Mouse (Mus musculus) macrophage (primary cell): ENCODE data around the gene Plac1. TPM values are rescaled to one million over a fixed set of nuclear protein-coding genes. Genes with fewer than 3 reads are reported as not detected.

ENCODE experiments used
- H3K27ac ChIP-seq: fragments of 350-480 bp; formaldehyde crosslinking; 2 replicates; pipeline ENCODE4 v1.9.0; 2021
- H3K36me3 ChIP-seq: fragments of 350-480 bp; formaldehyde crosslinking; 2 replicates; pipeline ENCODE4 v1.9.0; 2021; ENCODE audit errors: inconsistent target
- H3K4me3 ChIP-seq: fragments of 350-480 bp; formaldehyde crosslinking; 2 replicates; pipeline ENCODE4 v1.9.0; 2021; ENCODE audit errors: inconsistent target
- H3K79me2 ChIP-seq: fragments of 350-480 bp; formaldehyde crosslinking; 2 replicates; pipeline ENCODE4 v1.9.0; 2021; ENCODE audit errors: inconsistent target
- WGBS: methylation state at CpG from one replicate; pipeline ENCODE4 v1.1.7; 2026; ENCODE audit warnings: inconsistent platforms; ENCODE audit not compliant: missing documents; 5-methylcytosine and 5-hydroxymethylcytosine counted together
- polyA plus RNA-seq: library from polyadenylated mRNA; stranded (reverse); fragments of 250-400 nt; gene quantifications from 3 replicates; pipeline ENCODE4 v1.2.4, GENCODE M21; 2018; ENCODE audit warnings: inconsistent platforms

Plac1 gene
- polyA plus RNA-seq, 1 experiment from 2014 or later, result not detected

DNA sequence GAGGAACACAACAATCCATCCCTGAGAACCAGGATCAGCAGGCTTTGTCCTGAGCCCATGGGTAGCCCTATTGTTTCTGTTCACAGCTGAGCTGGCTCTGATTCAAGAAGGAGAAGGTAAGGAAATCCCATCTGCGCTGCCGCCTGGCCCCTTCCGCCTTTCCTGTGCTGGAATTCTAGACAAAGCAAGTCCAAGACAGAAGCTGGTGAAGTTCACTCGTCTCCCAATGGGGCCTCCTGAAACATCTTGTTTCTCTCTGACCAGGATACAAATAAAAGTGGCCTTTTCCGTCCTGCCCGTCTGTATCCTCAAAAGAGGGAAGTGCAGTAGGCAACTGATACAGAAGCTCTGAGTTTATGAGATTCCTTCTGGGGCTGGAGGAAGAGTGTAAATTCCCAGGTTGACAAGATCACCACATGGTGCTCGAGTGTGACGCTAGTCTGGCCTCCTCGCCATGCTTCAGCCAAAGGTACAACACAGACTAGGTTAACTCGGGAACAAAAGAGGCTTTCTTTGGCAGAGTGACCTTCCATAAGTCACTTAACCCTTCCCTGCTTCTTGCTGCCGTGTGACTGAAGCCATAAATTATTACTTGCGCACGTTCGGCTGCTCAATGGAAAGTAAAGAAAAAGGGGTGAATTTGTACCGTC, 73.5 kb downstream of the Plac1 start:
- H3K79me2 ChIP-seq, result no peaks in the 10 kb centered on the region
- H3K36me3 ChIP-seq, result no peaks in the 10 kb centered on the region
- WGBS, result 60% methylated on average over 12 of the region's 15 CpGs
- no peak overlapping the region for H3K27ac ChIP-seq
- no peak overlapping the region for H3K4me3 ChIP-seq

DNA sequence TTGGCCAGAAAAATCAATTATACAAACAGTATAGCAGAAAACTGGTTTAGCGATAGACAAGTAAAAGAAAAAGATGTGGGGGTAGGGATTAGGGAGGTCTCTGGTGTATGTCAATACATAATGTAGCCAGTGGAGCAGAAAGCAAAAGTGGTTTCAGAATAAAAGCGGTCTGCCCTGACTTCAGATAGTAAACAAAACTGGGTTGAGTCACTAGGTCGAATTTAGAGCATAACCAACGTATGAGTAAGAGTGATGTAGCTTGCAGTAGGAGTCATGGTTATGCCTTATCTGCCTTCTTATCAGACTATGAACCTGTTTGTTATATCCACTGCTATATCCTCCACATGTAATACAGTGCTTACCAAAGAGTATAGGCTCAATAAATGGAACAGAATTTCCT, 77.3 kb downstream of the Plac1 start:
- no peaks in the 10 kb centered on the region for H3K79me2 ChIP-seq
- H3K36me3 ChIP-seq, result no peaks in the 10 kb centered on the region
- no peak overlapping the region for H3K27ac ChIP-seq
- H3K4me3 ChIP-seq, result no peak overlapping the region
- WGBS, result 72% methylated on average over 4 of the region's 4 CpGs

DNA sequence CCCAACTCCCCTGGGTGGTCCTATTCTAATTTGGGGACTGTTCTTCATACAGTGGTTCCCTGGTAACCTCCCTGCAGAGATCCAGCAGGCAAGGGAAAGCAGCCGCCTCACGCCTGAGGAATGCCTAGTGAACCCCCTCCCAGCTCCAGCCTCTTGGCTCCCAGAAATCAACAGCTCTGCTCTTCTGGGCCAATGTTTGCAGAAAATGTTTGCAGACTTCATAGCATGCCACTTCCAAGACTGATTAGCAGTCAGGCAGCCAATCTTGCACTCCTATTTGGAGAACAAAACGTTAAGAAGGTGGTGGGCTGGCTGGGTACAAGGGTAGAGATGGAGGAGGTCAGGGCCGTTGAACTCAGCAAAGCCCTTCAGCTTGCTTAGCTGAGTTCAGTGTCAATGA, 78.3 kb downstream of the Plac1 start:
- Histone ChIP-seq H3K79me2 (no peaks in the 10 kb centered on the region), H3K4me3 (no peak overlapping the region), H3K36me3 (no peaks in the 10 kb centered on the region), H3K27ac (no peak overlapping the region)
- WGBS, result 87% methylated on average over 4 of the region's 4 CpGs

DNA sequence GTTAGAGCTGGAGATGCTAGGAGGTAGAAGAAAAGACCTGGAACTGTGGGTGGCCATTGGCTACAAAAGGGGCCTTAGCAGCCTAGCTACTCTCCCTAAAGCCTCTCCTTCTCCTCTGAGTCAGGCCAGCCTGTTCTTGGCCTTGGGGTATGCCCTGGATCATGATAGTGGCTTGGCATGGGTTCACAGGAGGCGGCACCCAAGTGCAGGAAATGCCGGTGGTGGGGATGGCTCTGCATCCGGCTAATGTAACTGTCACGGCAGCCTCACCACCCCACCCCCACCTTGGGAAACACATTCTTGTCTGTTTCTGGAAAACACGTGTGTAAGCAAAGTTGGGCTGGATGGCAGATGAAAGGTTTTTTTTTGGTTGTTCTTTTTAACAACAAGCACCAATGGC, 78.8 kb downstream of the Plac1 start:
- no peak overlapping the region for H3K4me3 ChIP-seq
- H3K27ac ChIP-seq, result no peak overlapping the region
- H3K79me2 ChIP-seq, result no peaks in the 10 kb centered on the region
- no peaks in the 10 kb centered on the region for H3K36me3 ChIP-seq
- 41% methylated on average over 4 of the region's 5 CpGs for WGBS

DNA sequence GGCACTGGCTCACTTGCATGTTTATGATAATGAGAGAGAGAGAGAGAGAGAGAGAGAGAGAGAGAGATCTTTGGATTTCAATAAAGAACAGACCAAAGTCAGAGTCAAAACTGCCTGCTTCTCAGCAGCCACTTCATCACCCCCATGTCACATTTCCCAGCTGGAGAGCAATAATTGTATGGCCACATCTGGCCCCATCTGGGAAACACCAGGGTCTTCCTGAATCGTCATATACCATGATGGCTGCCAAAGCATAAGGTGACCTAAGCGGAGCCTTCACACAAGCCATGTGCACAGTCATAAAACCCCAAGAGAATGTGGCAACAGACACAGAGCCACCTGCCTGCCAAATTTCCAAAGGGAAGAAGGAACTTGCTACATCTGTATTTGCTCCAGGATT, 91.9 kb downstream of the Plac1 start:
- WGBS, result 76% methylated on average over 2 of the region's 2 CpGs
- H3K27ac ChIP-seq, result no peak overlapping the region
- no peak overlapping the region for H3K4me3 ChIP-seq
- H3K36me3 ChIP-seq, result no peaks in the 10 kb centered on the region
- no peaks in the 10 kb centered on the region for H3K79me2 ChIP-seq

DNA sequence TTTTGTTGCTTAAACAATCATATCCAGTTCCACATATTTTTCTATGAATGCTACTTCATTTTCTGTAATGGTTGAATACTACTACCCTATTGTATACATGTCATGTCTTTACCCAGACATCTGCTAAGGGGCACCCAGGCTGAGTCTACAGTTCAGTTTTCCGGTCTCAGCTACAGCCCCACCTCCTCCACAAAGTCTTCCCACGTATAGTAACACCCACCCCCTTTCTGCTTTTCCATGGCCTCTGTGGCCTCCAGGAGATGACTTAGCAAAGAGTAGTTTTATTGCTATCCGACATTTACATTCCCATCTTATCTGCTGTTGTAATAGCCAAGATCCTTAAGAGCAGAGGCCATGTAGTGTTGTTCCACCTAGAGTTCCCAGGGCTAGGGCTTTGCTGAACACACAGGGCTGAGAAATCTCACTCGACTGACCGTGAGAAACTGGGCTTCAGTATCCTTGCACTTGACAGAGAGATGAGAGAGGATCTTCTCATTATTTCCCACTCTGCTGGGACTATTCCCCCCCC, 93.5 kb downstream of the Plac1 start:
- no peak overlapping the region for H3K4me3 ChIP-seq
- no peaks in the 10 kb centered on the region for H3K79me2 ChIP-seq
- 83% methylated on average over 5 of the region's 5 CpGs for WGBS
- no peak overlapping the region for H3K27ac ChIP-seq
- H3K36me3 ChIP-seq, result no peaks in the 10 kb centered on the region

DNA sequence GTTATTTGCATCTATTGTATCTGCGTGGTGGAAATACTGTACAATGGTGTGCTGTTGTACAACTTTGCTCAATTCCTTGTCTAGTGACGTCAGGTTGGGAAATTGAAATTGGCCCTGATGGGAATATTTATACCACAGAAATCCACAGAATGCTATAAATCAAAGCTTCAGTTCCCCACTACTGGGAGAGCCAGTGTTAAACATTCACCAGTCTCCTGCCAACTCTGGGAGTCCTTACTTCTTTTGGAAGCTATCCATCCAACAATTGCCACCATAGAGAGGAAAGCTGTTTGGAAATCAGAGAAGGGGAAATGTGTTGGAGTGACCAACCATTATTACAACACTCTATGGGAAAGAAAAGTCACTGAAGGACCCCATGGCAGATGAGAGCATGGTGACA, 100.3 kb downstream of the Plac1 start:
- 88% methylated on average over 2 of the region's 2 CpGs for WGBS
- H3K27ac ChIP-seq, result no peak overlapping the region
- H3K79me2 ChIP-seq, result no peaks in the 10 kb centered on the region
- no peak overlapping the region for H3K4me3 ChIP-seq
- H3K36me3 ChIP-seq, result no peaks in the 10 kb centered on the region

DNA sequence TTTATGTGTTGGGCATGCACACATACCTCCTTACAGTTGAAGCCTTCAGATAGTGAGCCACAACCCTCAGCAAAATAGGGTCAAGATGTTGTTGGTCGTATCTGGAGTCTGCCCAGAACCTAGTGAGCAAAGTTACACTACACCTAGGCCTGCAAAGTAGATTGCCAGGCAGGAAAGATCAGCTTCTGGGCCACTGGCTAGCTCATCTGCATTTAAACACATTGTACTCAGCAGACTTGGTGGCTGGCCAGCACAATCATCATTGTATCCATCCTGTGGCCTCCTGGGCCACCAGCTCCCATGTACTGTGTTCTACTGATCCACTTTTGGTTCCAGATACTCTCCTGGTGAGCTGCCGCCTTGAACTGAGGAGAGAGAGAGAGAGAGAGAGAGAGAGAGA, 102.8 kb downstream of the Plac1 start:
- H3K4me3 ChIP-seq, result no peak overlapping the region
- H3K36me3 ChIP-seq, result no peaks in the 10 kb centered on the region
- WGBS, result 100% methylated on average over 1 of the region's 2 CpGs
- H3K79me2 ChIP-seq, result no peaks in the 10 kb centered on the region
- H3K27ac ChIP-seq, result no peak overlapping the region

DNA sequence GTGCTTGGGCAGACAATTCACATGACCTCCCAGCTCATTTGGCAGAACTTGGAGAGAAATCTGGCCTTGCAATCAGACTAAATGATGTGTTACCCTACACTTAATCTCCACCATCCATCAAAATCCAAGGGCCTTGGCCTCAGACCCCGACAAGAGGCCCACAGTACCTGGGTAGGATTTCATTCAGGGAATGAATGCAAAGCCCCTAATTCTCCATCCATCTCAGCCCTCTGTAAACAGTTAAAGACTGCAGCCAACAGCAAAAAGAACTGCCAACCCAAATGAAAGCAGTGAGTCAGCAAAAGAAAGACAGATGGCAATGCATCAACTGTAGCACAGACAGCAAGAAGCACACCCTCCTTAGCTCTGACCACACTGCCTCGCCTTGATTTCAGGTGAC, 110.4 kb downstream of the Plac1 start:
- Histone ChIP-seq H3K36me3 (no peaks in the 10 kb centered on the region), H3K4me3 (no peak overlapping the region), H3K27ac (no peak overlapping the region), H3K79me2 (no peaks in the 10 kb centered on the region)
- WGBS, result 58% methylated on average over 2 of the region's 2 CpGs

DNA sequence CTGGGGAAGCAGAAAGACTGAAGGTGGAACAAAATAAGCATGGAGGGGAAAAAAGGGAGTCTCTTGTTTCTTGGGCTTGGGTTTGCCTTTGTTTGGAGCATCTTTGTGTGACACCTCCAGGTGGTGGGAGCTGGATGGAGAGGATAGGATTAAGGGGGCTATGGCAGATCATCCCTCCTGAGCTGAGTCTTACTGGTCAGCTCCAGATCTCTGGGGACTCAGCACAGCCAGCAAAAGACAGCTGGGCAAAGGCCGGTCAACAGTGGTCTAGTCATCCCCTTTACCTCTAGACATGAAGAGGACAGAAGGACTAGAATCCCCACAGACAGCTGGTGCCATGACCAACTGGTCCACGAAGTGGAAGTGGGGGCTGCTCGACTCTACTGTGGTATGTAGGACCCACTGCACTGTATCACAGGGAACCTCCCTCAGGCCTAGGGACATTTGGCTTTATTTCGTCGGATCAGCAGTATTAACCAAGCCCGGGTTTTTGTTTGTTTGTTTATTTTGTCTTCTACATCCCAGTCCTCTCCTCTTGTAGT, 113.3 kb downstream of the Plac1 start:
- no peak overlapping the region for H3K4me3 ChIP-seq
- no peaks in the 10 kb centered on the region for H3K36me3 ChIP-seq
- H3K79me2 ChIP-seq, result no peaks in the 10 kb centered on the region
- no peak overlapping the region for H3K27ac ChIP-seq
- 85% methylated on average over 6 of the region's 6 CpGs for WGBS

DNA sequence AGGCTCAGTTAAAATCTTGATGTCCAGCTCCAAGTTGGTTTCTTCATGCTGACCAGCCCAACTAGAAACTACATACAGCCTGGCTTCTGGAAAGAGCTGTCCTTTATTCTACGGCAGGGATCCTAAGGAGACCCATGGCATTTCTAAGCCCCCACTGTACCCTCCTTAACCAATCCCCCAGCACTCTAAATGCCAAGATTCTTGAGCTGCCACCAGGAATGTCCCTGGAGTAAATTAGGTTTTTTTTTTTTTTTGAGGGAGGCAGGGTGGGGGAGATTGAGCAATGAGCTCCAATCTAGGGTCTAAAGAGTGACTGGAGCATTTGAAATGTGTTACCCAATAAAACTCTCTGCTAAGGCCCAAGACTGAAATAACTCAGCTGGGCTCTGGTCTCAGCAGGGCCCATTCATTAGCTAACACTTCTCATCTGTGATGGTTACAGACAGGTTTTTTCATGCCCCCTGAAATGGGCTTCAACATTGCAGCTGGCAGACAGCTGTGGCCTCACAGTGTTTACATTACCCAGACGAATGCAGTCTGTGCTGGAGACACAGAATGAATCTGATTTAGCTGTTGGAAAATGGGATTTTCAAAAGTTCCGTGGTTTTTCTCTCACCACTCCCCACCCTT, 114.0 kb downstream of the Plac1 start:
- Histone ChIP-seq H3K27ac (no peak overlapping the region), H3K79me2 (no peaks in the 10 kb centered on the region), H3K4me3 (no peak overlapping the region), H3K36me3 (no peaks in the 10 kb centered on the region)
- WGBS, result 90% methylated on average over 3 of the region's 3 CpGs

DNA sequence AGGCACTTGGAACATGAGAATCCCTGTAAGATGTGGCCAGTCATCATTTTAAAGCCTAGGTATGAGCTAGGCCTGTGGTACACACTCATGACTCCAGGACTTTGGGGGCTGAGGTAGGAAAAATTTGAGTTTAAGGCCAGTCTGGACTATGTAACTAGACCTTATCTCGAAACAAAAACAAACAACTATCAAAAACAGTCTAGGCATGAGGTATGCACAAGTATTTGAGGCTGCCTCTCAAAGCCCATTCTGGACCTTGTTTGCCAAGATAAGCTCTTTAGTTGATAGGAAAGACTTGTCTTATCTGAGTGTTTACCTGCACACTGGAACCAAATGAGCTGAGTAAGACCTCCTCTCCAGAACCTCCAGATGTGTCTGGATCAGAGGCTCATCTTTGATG, 116.3 kb downstream of the Plac1 start:
- H3K4me3 ChIP-seq, result no peak overlapping the region
- 90% methylated on average over 1 of the region's 1 CpGs for WGBS
- H3K36me3 ChIP-seq, result no peaks in the 10 kb centered on the region
- H3K27ac ChIP-seq, result no peak overlapping the region
- no peaks in the 10 kb centered on the region for H3K79me2 ChIP-seq

DNA sequence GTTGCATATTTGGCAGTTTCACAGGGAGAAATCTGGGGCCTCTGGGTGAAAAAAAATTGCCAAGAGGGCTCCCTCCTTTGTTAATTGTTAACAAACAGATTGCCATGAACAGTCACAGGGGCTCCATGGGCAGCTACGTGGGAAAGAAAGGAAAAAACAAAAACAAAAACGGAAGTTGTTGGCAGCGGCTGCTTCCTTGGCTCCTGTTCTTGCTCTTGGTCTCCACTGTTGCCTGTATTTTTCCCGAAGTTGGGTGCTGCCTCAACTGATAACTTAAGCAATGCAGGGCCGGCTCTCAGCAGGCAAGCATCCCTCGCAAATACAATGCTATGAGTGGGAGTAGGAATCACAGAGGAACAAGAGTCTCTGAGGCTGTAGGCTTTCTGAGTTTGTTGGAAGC, 121.3 kb downstream of the Plac1 start:
- Histone ChIP-seq H3K4me3 (no peak overlapping the region), H3K79me2 (no peaks in the 10 kb centered on the region), H3K36me3 (no peaks in the 10 kb centered on the region), H3K27ac (no peak overlapping the region)
- 63% methylated on average over 6 of the region's 6 CpGs for WGBS

DNA sequence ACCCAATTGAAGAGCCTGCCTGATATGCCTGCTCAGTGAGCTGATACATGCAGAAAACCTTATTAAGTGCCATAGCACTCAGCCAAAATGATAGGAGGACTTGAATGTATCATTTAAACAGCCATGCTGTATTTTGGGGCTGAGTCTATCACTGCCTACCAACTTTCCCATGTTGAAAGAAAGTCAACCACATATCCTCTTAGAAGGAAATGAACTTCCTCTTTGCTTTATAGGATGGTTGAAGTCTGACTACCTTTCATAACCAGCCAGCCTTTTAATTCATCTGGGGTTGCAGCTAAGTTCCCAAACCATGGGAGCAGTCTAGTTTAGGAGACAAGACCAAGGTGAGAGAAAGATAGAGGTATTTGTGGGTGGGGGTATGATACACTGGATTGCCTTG, 121.9 kb downstream of the Plac1 start:
- Histone ChIP-seq H3K4me3 (no peak overlapping the region), H3K79me2 (no peaks in the 10 kb centered on the region), H3K36me3 (no peaks in the 10 kb centered on the region), H3K27ac (no peak overlapping the region)

DNA sequence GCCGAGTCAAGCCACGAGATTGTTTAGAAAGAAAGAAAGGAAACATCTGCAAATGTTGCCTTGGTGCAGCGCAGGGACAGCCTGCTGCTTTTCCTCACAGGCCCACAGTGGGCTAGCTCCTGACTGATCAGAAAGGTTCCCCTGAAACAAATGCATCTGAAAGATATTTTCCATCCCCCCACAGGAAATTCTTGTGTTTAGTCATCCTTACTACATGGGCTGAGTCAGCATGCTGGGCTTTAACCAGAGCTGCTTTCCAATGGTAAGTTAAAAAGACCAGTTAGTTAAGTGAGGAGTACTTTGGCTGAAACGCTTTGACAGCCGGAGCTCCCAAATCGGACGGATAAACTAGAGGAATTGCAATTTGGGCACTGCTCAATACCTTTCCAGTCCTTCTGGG, 124.9 kb downstream of the Plac1 start:
- no peak overlapping the region for H3K27ac ChIP-seq
- no peaks in the 10 kb centered on the region for H3K36me3 ChIP-seq
- 55% methylated on average over 5 of the region's 7 CpGs for WGBS
- no peaks in the 10 kb centered on the region for H3K79me2 ChIP-seq
- no peak overlapping the region for H3K4me3 ChIP-seq
